Mouse (Mus musculus): Measurements from ENCODE around the gene Tprn. TPM values are rescaled to one million over a fixed set of nuclear protein-coding genes. Genes with fewer than 3 reads are reported as not detected.

Tprn gene
- polyA plus RNA-seq, 1 experiment: 85.4 TPM

DNA sequence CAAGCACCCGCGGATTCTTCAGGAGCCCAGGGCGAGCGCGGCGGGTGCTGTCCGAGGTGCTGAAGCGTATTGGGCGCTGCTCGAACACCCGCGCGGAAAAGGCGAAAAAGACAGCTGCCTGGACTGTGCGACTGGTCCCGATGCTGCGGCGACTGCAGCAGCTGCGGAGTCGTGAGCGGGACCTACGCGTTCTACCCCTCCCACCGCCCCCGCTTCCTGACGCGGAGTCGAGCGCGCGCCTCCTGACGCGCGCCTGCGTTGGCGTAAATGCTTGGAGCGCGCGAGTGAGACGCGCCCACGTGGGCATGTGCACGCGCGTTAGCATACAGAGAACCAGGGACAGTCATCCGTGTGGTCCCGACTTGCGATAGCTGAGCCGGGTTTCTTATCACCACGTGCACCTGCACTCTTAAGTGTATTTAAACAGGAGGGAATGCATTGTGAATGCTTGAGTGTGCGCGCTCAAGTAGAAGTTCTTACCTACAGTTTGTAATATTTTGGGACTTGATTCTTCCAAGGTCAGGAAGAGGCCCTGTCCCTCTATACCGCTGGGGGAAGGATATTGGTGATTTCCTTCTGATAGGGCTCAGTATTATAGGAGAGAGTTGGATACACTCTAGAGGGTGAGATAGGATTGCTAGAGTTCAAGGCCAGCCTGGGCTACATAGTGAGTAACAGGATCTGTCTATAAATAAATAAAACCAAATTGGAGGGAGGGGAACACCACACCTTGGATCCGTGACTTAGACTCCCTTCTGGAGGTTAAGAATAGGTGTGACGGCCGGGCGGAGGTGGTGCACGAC, 56.8 kb downstream of the Tprn start, which contains the start of gene Grin1:
TSS of gene Grin1 (minus strand) at position 217 of the 803 bp plus-strand sequence.
- 10% methylated on average over 58 of the region's 58 CpGs for WGBS
- no peak within 1 kb of the TSS for H3K27ac ChIP-seq (ENCODE audit: insufficient read depth, low read depth, low read length)
- TF ChIP-seq CTCF (conservative IDR thresholded peaks at IDR 0.05; ENCODE audit: insufficient read depth, insufficient read length, low read depth, low read length) (no peak), POLR2A (IDR thresholded peaks at IDR 0.05; ENCODE audit: low read depth, low read length) (no peak)
- no peaks in the 10 kb centered on the region for H3K27me3 ChIP-seq (replicated peaks; ENCODE audit: control insufficient read depth, insufficient read depth, low read length)
- H3K4me1 ChIP-seq (ENCODE audit: control insufficient read depth, insufficient read depth, low read length): no peaks in the 10 kb centered on the region
- DNase-seq: peak; percentile 51
- H3K4me3 ChIP-seq (ENCODE audit: insufficient read depth, low read depth, low read length): no peak within 1 kb of the TSS
- H3K36me3 ChIP-seq (ENCODE audit: control insufficient read depth, insufficient read depth, low read length): no peaks in the 10 kb centered on the region

Other genes with a start within 250 kb of the Tprn start
- gene Nsmf, start 208.3 kb upstream of the Tprn start, polyA plus RNA-seq (2012; rRNA removed): 77.8 and 110 TPM in 2 replicates
- gene Entpd8, start 182.3 kb upstream of the Tprn start, polyA plus RNA-seq (2012; rRNA removed): 23.7 and 29.2 TPM in 2 replicates
- not detected in 2 replicates for gene Noxa1, start 167.5 kb upstream of the Tprn start, polyA plus RNA-seq (2012; rRNA removed)
- gene Nrarp, start 81.9 kb upstream of the Tprn start, polyA plus RNA-seq (2012; rRNA removed): 5.7 and 7.8 TPM in 2 replicates
- gene Tor4a, start 65.7 kb upstream of the Tprn start, polyA plus RNA-seq (2012; rRNA removed): 21.8 and 26.9 TPM in 2 replicates
- 62.6 and 70.5 TPM in 2 replicates for gene Nelfb, start 51.1 kb upstream of the Tprn start, polyA plus RNA-seq (2012; rRNA removed)
- 0.42 and 0.68 TPM in 2 replicates for gene Stpg3, start 48.0 kb upstream of the Tprn start, polyA plus RNA-seq (2012; rRNA removed)
- gene Fam166a, start 43.9 kb upstream of the Tprn start, polyA plus RNA-seq (2012; rRNA removed): 0.55 and 0.58 TPM in 2 replicates
- 313 and 314 TPM in 2 replicates for gene Tubb4b, start 37.9 kb upstream of the Tprn start, polyA plus RNA-seq (2012; rRNA removed)
- 240 and 299 TPM in 2 replicates for gene Slc34a3, start 28.3 kb upstream of the Tprn start, polyA plus RNA-seq (2012; rRNA removed)
- 0.06 and 0.12 TPM in 2 replicates for gene Rnf224, start 25.8 kb upstream of the Tprn start, polyA plus RNA-seq (2012; rRNA removed)
- 49.1 and 57.9 TPM in 2 replicates for gene Rnf208, start 20.4 kb upstream of the Tprn start, polyA plus RNA-seq (2012; rRNA removed)
- gene Cysrt1, start 20.2 kb upstream of the Tprn start, polyA plus RNA-seq (2012; rRNA removed): 0.66 and 1.2 TPM in 2 replicates
- 13.0 and 15.2 TPM in 2 replicates for gene AL732309.1, start 15.8 kb upstream of the Tprn start, polyA plus RNA-seq (2012; rRNA removed)
- 48.9 and 50.7 TPM in 2 replicates for gene Tmem203, start 7.2 kb upstream of the Tprn start, polyA plus RNA-seq (2012; rRNA removed)
- gene Ssna1, start 9.8 kb downstream of the Tprn start, polyA plus RNA-seq (2012; rRNA removed): 46.2 and 48.8 TPM in 2 replicates
- gene Anapc2, start 9.9 kb downstream of the Tprn start, polyA plus RNA-seq (2012; rRNA removed): 82.6 and 92.3 TPM in 2 replicates
- gene Tmem210, start 25.5 kb downstream of the Tprn start, polyA plus RNA-seq (2012; rRNA removed): not detected in 2 replicates
- 2.7 and 3.0 TPM in 2 replicates for gene Lrrc26, start 27.3 kb downstream of the Tprn start, polyA plus RNA-seq (2012; rRNA removed)
- gene Grin1, start 56.6 kb downstream of the Tprn start, polyA plus RNA-seq (2012; rRNA removed): 0.34 and 0.41 TPM in 2 replicates
- gene Man1b1, start 69.7 kb downstream of the Tprn start, polyA plus RNA-seq (2012; rRNA removed): 16.6 and 19.6 TPM in 2 replicates
- 167 and 171 TPM in 2 replicates for gene Dpp7, start 93.7 kb downstream of the Tprn start, polyA plus RNA-seq (2012; rRNA removed)
- 125 and 133 TPM in 2 replicates for gene Uap1l1, start 103.1 kb downstream of the Tprn start, polyA plus RNA-seq (2012; rRNA removed)
- gene Sapcd2, start 109.7 kb downstream of the Tprn start, polyA plus RNA-seq (2012; rRNA removed): 0.20 and 0.34 TPM in 2 replicates
- gene Entpd2, start 133.3 kb downstream of the Tprn start, polyA plus RNA-seq (2012; rRNA removed): 18.8 and 23.8 TPM in 2 replicates
- gene Npdc1, start 136.7 kb downstream of the Tprn start, polyA plus RNA-seq (2012; rRNA removed): 73.7 and 99.5 TPM in 2 replicates
- 0.19 and 0.80 TPM in 2 replicates for gene Fut7, start 160.6 kb downstream of the Tprn start, polyA plus RNA-seq (2012; rRNA removed)
- gene Abca2, start 166.1 kb downstream of the Tprn start, polyA plus RNA-seq (2012; rRNA removed): 51.0 and 64.0 TPM in 2 replicates
- gene Clic3, start 194.2 kb downstream of the Tprn start, polyA plus RNA-seq (2012; rRNA removed): 104 and 130 TPM in 2 replicates
- 49.0 and 53.2 TPM in 2 replicates for gene Paxx, start 198.5 kb downstream of the Tprn start, polyA plus RNA-seq (2012; rRNA removed)
- gene Ptgds, start 207.4 kb downstream of the Tprn start, polyA plus RNA-seq (2012; rRNA removed): 47.2 and 51.6 TPM in 2 replicates
- 0.18 TPM in 1 of 2 replicates, not detected in the other for gene Lcn12, start 231.3 kb downstream of the Tprn start, polyA plus RNA-seq (2012; rRNA removed)
- 39.6 and 48.4 TPM in 2 replicates for gene Fbxw5, start 238.1 kb downstream of the Tprn start, polyA plus RNA-seq (2012; rRNA removed)
- gene C8g, start 239.1 kb downstream of the Tprn start, polyA plus RNA-seq (2012; rRNA removed): 20.6 and 22.0 TPM in 2 replicates